Mouse (Mus musculus) layer of hippocampus, postnatal 14 days (tissue): ENCODE measurements around the gene B4galt3. TPM values are rescaled to one million over a fixed set of nuclear protein-coding genes. Genes with fewer than 3 reads are reported as not detected.
"Not testable (repeated sequence)": the region's sequence is repeated elsewhere in the genome, so short reads cannot be mapped to it uniquely, and the experiment has no call there.

ENCODE experiments used
- DNase-seq, 2 experiments: peaks; one replicate each; pipeline ENCODE4 v3.0.0; 2021 to 2022; ENCODE audit warnings: low spot score in 2 of 2, mixed read lengths in 1 of 2
- total RNA-seq, 2 experiments: library from RNA; stranded (reverse); gene quantifications; 2 replicates each; pipeline ENCODE4 v1.2.3; 2021

The B4galt3 gene
- total RNA-seq, 2 experiments from 2014 or later = 54.8 to 62.8 TPM

DNA sequence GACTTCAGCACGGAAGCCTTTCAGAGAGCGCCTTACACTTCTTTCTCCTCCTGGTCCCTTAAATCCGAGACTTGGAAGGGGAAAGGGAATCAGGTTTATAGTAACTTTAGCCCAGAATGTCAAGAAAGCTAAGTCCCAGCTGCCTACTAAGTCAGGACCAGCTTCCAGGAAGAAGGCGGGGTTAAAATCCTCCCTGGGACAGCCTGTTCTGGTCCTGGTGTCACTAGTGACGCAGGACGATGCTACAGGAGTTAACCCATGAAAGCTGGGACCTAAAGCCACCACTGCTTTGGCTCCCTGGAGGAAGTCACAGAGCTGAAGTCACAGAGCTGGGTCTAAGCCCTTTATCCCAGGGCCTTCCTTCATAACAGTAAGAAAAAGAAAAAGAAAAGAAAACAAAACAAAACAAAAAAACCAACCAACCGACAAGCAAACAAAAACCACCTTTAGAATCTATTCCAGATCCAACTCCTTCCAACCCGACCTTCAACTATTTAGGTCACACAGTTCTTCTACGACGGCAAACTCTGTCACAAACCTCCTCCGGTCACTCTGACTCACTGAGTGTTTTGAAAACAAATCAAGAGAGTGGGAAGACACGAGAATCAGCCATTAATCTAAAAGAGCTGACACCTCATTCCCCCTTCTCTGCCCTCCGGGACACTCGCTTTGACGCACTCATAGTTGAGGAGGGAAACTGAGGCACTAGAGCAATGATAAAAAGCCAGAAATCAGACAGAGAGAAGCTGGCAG is 30.0 kb upstream of the B4galt3 start:
- no peak for DNase-seq

GRCm38 (mm10) chr1:171240911-171241310 is 29.2 kb upstream of the B4galt3 start:
- DNase-seq = no peak

GRCm38 (mm10) chr1:171241952-171242351 is 28.2 kb upstream of the B4galt3 start:
- not testable (repeated sequence) for DNase-seq

DNA sequence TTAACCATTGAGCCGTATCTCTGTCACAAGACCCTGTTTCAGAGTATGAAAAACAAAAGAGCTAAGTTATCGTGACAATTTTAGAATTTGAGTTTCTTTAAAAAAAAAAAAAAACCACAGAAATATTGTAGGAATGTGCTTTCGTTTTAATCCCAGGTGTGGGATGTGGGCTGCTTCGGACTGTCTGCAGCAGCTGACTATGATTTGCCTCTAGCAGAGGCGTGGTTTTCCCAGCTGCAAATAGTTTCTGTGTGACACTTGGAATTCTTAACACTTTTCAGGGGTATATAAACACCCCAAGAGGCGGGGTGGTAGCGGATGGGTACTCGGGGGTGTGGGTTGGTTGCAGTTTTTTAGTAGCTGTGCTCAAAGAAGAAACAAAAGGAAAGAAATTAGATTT is 24.8 kb upstream of the B4galt3 start:
- no peak for DNase-seq

DNA sequence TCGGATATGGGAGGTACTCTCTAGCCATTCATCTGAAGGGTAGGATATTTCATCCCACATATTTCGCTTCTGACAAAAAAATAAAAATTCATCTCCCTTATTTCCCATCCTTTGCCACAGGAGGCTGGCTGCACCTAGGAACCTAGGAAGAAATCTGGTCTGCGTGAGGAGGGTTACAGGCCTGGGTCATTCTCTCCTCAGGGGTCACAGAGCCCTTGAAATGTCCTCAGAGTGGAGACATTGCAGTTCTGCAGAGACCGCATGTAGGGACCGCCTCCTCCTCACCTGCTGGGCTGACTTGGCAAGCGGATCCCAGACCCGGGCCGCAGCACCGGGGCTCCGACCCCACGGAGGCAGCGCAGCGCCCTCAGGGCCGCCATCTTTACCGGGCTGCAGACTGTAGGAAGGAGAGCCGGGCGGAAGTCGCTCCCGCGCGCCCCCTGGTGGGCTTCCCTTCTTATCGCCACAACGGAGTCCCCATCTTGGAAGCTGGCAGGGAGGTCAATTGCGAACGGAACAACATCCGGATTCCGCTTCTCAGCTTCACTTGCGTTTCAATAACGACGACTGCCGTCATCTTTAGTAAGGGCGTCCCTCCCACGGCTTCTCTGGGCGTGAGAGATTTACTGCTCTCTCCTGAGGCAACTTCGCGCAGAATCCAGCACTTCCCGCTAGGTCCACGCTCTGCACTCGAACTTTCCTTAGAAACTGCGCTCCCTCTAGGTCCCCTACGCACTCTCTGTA is 23.2 kb upstream of the B4galt3 start:
- peak; percentile 97 to 99 for DNase-seq

- DNase-seq = no peak
These were observed 22.7 kb upstream of the B4galt3 start for GRCm38 (mm10) chr1:171247453-171247841.

- no peak for DNase-seq
These were observed 22.2 kb upstream of the B4galt3 start for GRCm38 (mm10) chr1:171247916-171248315.

DNA sequence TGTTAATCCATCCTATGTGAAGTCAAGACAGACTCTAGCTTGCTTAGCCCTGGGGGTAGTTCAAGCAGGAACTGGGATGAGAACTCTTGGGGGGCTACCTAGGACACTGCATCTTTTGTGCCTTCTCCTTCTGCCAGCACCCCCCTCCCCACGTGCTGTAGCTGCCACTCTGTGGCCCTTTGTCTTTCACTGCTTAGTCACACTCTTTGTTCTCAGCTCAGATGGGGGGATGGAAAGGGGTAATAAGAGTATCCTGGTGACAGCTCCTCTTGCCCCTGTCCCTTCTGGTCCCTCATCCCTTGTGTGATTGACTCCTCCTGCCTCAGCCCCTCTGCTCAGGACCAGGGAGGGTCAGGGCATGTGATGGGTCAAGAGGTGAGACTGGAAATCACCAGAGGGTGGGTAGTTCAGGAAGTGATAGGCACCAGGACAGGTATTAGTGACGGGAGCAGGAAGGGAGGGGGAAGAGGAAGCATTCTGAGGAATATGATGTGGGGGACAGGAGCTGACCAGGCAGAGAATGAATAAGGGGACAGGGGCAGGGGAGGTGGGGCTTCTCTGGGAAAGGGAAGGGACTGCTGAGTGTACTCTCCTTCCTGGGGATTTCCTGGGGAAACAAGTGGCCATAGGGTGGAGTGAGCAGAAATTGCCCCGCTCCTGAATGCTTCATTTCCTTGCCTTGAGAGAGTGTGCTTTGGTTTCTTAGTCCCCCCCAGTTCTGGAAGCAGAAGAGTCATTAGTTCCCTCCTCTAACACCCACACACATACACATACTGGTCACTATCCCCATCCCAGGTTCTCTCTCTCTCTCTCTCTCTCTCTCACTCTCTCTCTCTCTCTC is 21.5 kb upstream of the B4galt3 start:
- DNase-seq = no peak

DNA sequence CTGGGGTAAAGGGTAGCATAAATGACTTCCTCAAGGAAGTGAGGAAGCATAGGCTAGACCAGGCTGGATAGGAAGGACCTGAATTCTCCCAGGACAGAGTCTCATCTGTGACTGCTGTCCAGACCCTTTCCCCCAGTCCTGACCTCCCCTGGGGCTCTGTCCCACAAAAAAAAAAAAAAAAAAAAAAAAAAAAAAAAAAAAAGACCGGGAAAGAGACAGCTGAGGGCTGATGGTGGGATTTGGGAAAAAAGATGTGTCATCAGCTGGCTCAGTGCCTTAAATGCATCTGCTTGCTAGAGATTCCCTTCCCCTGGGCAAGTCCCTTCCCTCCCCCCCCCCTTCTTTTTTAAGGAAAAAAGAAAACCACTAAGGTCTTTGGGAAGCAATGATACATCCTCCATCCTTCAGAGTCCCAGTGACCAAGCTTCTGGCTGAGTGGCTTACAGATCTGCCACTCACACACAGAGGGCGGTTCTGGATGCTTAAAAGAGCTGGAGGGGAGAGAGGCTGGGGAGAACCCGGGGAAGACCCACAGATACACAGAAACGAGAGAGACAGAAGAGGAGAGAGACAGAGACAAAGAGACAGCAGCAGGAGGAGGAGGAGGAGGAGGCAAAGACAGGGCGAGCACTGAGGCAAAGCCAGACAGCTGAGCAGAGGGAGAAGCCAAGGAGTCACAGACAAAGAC is 20.1 kb upstream of the B4galt3 start, which contains the start of gene Adamts4:
Gene Adamts4 (plus strand): TSS at position 509 of the 688 bp plus-strand sequence.
- DNase-seq = peak; percentile 60 to 64

DNA sequence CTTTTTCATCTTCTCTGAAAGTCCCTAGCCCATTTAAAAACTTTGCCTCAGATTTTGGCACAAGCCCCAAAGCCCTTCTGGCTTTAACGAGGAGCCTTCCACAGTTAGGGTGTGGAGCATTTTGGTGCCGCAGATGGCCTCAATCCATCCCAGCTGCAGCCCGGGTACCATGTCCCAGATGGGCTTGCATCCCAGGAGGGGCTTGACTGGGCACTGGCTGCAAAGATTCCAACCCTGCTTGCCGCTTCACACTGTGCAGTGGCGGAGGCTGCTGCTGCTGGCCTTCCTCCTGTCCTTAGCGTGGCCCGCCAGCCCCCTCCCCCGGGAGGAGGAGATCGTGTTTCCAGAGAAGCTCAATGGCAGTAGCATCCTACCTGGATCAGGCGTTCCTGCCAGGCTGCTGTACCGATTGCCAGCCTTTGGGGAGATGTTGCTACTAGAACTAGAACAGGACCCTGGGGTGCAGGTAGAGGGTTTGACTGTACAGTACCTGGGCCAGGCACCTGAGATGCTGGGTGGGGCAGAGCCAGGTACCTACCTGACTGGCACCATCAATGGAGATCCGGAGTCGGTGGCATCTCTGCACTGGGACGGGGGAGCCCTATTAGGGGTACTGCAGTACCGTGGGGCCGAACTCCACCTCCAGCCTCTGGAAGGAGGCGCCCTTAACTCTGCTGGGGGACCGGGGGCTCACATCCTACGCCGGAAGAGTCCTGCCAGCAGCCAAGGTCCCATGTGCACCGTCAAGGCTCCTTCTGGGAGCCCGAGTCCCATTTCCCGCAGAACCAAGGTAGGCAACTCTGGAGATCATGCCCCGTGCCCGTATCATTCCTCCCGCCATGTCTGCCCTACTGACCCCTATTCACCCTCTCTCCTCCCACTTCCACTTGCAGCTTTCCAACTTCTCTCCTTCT is 19.2 kb upstream of the B4galt3 start, which contains the start of gene Ndufs2:
Gene Ndufs2 (minus strand): TSS at position 709 of the 914 bp plus-strand sequence.
- DNase-seq = peak in 1 of 2 experiments; percentile 40

DNA sequence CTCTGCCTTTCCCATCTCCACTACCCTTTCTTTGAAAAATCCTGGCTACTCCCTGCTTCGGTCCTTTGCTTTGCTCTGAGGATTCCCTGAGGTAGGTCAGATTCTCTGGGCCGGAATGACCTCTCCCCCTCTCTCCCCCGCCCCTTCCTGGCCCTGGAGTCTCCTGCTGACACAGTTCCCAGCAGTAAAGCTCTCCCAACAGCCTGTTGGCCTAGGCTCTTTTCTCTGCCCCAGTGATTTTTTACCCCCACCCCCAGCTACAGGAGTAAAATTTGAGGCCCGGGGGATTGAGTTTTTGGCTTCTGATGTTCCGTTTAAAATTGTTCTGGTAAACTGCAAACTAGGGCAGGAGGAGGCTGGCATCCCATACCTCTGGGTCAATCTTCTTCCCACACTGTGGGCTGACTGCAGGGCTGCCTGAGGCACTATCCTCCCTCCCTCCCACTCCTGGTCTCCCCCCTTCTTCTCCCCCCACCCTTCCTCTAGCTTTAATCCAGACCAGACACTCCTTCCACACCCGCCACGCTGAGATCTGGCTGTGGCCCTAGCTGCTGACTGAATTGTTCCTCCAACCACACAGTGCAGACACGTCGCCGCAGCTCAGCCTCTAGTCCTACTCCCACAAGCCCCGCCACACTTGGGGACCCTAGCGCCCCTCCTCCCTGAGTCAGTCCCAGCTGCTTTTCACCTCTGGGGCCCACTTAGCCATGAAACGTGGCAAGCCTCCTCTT is 18.4 kb upstream of the B4galt3 start:
- DNase-seq = no peak

DNA sequence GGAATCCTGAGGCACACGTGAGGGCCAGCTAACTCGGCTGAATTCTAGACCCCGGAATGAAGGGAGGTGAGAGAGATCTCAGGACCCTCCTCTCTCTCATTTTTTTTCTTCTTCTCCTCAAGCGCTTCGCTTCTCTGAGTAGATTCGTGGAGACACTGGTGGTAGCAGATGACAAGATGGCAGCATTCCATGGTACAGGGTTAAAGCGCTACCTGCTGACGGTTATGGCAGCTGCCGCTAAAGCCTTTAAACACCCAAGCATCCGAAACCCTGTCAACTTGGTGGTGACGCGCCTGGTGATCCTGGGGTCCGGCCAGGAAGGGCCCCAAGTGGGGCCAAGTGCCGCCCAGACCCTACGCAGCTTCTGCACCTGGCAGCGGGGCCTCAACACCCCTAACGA is 17.7 kb upstream of the B4galt3 start:
- no peak for DNase-seq

DNA sequence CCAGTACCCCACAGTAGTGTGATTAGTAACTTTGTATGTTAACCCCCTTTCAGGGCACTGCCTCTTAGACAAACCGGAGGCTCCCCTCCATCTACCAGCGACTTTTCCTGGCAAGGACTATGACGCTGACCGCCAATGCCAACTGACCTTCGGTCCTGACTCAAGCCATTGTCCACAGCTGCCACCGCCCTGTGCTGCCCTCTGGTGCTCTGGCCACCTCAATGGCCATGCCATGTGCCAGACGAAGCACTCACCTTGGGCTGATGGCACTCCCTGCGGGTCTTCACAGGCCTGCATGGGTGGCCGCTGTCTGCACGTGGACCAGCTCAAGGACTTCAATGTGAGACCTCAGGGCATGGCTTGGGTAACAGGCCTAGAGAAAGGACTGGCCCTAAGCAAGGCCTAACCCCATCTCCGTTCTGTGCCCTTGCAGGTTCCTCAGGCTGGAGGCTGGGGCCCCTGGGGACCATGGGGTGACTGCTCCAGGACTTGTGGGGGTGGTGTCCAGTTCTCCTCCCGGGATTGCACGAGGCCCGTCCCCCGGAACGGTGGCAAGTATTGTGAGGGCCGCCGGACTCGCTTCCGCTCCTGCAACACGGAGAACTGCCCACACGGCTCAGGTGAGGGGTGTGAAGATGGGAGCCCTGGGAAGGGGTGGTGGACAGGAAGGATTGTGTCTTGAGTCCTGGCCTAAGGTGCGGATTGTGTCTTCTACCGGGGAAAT is 13.9 kb upstream of the B4galt3 start:
- DNase-seq = no peak

GRCm38 (mm10) chr1:171256937-171257548 is 13.1 kb upstream of the B4galt3 start:
- DNase-seq = peak; percentile 50 to 64

- no peak for DNase-seq
These were observed 12.3 kb upstream of the B4galt3 start for GRCm38 (mm10) chr1:171257781-171258180.

DNA sequence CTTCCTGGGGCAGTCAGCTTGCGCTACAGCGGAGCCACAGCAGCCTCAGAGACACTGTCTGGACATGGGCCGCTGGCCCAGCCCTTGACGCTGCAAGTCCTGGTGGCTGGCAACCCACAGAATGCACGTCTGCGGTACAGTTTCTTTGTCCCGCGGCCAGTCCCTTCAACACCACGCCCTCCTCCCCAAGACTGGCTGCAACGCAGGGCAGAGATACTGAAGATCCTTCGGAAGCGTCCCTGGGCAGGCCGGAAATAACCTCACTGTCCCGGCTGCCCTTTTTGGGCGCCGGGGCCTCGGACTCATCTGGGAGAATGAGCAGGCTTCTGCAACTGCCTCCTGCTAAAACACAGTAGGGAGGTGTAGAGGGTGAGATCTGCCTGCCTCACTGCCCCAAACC is 11.2 kb upstream of the B4galt3 start:
- DNase-seq = no peak

GRCm38 (mm10) chr1:171260316-171260715 is 9.8 kb upstream of the B4galt3 start:
- DNase-seq = no peak

DNA sequence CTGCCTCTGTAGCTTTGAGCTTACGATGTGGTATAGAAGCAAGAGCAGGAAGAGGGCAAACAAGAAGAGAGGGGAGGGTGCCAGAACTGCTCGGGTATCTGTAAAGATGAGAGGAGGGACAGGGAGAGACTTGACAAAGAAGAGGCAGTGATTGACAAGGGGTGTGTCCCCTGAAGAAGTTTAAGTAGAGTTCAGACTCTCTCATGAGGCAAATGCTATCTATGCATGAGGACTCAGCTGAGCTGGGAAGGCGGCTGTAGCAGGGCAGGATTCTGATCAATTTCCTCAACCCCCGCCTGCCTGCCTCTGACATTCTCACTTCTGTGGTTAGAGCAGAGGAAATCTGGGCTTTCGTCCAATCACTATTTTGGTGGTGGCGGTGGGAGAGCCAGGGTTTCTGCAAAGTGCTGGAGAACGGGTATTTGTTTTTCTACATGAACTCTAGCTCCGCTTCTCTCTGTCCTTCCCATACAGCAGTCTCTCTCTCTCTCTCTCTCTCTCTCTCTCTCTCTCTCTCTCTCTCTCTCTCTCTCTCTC is 7.5 kb upstream of the B4galt3 start:
- DNase-seq = peak; percentile 83 to 95
